Mouse (Mus musculus) kidney, adult 9 months (tissue): ENCODE measurements around the gene Slc44a5.
"Not testable (repeated sequence)": the region's sequence is repeated elsewhere in the genome, so short reads cannot be mapped to it uniquely, and the experiment has no call there.

Experiments
- DNase-seq: peaks from one replicate; pipeline ENCODE4 v3.0.0; 2022

Gene Slc44a5

DNA sequence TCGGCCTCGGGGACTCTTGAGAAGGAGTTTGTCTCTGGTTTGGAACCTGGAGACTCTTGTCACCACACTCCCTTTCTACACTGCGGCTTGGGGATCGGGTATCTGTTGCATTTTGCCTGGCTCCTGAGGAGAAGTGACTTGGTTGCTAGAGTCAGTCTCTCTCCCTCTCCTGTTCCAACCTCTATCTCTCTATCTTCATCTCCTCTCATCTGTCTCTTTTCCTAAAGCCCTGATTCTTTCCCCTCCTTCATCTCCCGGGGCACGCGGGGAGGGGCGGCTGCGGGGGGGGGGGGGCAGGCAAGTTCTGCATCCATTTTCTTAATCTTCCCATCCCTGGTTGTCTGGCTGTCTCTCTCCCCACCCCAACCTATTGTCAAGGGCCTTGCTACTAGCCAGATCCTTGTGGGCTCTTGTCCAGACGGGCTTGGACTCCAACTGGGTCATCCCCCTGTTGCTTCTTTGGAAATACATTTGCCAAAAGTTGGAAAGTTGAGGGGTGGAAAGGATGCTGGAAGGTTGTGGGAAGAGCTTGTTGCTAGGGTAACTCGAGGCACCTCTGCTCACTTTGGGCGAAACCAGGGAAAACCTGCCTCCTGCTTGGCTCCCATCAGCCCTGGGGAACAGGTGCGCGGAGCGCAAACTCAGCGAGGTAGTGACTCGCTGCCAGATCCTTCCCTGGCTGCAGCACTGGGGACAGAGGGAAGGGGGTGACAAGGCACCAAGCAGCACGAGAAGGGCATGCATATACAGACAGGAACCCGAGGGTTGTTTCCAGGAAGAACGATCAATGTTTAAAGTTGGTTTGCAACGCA lies 919 bp downstream of the Slc44a5 start:
- DNase-seq: no peak

GRCm38 (mm10) chr3:153975060-153975459 lies 1.8 kb downstream of the Slc44a5 start:
- DNase-seq: no peak

GRCm38 (mm10) chr3:153975791-153976190 lies 2.6 kb downstream of the Slc44a5 start:
- DNase-seq: no peak

DNA sequence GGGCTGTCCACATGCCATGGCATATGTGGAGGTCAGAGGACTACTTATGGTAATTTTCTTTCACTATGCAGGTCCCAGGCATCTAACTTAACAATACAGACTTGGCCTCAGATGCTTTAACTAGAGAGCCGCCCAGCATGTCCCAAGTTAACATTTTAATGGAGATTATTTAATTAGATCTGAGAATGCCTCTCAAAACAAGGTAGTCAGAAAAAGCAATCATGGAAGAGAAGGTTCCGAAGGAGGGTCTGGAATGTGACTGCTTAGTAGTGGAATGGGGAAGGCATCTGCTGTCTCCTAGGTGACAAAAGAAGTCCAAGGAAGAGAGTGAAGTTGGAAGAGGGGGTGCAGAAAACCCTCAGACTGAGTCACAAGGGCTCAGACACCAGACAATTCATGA lies 7.4 kb downstream of the Slc44a5 start:
- no peak for DNase-seq

DNA sequence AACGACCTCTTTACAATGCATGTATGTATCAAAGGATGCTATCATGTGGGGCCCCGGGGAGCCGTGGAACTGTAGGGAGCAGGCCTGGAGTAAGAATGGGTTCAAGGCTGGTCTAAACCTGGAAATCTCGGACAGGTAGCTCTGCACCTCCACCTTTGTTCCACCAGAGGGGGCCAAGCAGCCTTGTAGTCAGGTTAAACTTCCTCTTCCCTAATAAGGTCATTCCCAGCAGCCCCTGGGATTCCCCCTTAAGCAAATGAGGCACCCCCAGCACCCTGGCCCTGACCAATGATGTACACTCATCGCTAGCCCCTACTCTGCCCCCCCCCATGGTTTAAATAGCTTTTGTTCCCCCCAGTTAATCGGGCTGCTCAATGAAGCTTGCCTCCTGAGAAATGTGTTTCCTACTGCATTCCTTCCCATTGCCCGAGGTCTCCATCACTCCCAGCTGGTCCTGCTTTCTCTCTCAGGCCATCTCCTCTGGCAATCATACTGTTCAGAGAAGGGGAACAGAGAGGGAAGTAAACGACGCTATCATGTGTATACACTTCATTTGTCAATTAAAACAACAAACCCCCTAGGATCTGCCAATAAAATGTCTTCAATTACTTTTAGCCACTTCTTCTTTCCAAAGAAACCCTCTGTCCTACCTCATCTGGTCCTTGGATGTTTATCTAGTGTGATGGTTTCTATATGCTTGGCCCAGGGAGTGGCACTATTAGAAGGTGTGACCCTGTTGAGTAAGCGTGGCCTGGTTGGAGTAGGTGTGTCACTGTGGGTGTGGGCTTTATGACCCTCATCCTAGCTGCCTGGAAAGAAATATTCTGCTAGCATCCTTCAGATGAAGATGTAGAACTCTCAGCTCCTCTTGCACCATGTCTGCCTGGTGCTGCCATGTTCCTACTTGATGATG lies 11.4 kb downstream of the Slc44a5 start:
- DNase-seq: peak; percentile 42

- DNase-seq: no peak
Measured at GRCm38 (mm10) chr3:153999797-154000528, 26.7 kb downstream of the Slc44a5 start.

DNA sequence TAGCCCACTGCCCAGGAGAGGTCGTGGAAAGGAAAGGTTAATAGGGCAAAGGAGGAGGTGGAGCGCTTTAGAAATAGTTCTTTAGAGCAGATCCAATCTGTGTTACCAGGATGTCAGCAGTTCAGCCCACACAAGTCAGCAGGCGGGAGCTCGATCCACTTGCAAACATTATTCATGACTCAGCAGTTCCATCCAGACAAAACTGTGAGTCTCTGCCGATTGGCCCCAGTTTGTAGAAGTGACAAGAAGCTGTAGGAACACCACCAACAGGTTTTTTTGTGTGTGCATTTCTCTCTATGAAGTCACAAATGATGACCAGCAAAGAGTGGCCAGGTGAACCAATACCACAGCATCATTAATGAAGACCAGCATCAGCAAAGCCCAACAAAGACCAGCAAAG lies 28.1 kb downstream of the Slc44a5 start:
- no peak for DNase-seq

GRCm38 (mm10) chr3:154046876-154047275 lies 73.6 kb downstream of the Slc44a5 start:
- DNase-seq: peak; percentile 26

DNA sequence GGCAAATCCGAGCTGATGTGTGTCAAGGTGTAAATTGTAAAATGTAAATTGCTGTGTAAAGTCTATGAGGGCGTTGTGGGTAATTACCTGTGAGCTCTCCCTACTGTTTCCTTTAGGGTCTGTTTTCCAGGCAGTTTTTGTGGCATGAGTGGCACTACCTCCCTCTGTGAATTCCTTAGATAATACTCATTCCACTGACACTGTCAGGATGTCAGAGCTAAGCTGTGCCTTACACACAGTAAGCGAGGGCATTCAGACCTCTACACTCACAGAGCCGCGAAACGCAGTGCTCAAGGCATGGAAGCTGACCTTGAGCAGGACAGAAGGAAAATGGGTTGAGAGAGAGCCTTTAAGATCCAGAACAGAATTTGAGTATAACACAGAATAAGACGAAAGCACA lies 80.1 kb downstream of the Slc44a5 start:
- no peak for DNase-seq

GRCm38 (mm10) chr3:154057464-154057863 lies 84.2 kb downstream of the Slc44a5 start:
- DNase-seq: no peak

DNA sequence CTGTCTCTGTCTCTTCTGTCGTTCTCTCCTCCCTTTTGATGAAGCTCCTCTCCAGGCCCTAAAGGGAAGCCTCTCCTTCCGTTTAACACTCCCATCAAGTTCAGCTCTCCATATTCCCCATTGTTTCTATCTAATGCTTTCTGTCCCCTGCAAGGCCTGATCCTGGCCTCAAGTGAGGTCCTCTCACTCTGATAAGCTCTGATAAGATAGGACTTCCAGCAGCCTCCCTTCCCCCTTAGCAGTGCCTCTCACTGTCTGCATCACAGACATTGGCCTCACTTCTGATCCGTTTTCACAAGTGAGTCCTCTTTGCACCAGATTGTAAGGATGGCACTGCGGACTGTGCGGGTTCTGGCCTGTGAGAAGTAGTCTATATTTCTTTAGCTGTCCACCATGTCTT lies 85.0 kb downstream of the Slc44a5 start:
- DNase-seq: no peak

GRCm38 (mm10) chr3:154071989-154072388 lies 98.8 kb downstream of the Slc44a5 start:
- DNase-seq: not testable (repeated sequence)

DNA sequence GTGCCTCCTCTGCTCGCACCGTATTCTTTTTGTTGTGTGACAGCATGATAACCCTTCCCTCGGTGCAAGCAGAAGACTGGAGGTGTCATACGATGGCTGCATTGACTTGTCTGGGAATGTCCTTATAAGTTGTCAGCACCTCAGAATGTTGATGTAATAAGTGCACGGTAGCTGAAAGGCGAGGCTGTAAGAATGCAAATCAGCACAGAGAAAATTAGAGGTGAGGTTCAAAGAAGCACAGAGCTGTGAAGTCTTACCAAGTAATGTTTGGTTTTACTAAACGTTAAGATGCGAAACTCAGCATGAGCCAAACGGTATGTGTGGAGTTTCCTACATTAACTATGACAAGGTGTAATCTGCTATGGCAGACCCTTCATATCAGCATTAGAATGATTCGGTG lies 102.5 kb downstream of the Slc44a5 start:
- no peak for DNase-seq

DNA sequence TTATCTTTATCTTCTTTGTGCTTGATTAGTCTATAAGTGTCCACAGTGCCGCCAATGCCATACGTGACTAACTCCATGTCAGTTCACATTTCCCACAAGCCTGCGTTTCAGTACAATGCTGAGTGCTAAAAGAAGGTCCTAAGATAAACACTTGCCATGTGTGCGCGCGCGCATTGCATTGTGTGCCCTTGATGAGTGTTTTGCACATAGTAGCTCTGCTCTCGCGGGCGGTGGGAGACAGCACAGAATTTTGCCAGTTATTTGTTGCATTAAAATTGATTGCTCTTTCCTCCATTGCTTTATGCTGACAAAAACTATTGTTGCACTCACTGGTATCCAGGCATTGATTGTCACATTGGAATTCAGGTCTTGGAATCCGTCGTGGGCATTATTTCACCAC lies 108.5 kb downstream of the Slc44a5 start:
- DNase-seq: no peak

- no peak for DNase-seq
Measured at GRCm38 (mm10) chr3:154082241-154082640, 109.0 kb downstream of the Slc44a5 start.

DNA sequence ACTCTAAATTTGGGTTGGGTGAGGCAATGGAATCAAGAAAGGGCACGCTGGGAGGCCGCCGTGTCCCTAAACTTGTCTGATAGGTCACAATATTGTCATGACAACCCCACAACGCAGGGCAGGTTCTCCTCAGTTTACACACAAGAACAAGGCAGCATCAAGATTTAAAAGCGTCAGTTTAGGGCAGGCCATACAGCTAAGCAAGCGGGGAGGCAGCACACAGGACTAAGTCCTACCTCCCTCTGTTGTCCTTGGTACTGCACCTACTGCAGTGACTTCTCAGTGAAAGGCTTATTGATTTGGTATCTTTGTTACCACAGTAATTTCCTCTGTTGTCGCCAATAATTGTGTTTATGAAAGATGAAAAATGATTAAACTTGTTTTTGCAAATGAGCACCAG lies 109.7 kb downstream of the Slc44a5 start:
- DNase-seq: no peak

GRCm38 (mm10) chr3:154089996-154090395 lies 116.8 kb downstream of the Slc44a5 start:
- DNase-seq: no peak

- DNase-seq: no peak
Measured at GRCm38 (mm10) chr3:154091468-154092338, 118.5 kb downstream of the Slc44a5 start.

GRCm38 (mm10) chr3:154092466-154092865 lies 119.2 kb downstream of the Slc44a5 start:
- no peak for DNase-seq

DNA sequence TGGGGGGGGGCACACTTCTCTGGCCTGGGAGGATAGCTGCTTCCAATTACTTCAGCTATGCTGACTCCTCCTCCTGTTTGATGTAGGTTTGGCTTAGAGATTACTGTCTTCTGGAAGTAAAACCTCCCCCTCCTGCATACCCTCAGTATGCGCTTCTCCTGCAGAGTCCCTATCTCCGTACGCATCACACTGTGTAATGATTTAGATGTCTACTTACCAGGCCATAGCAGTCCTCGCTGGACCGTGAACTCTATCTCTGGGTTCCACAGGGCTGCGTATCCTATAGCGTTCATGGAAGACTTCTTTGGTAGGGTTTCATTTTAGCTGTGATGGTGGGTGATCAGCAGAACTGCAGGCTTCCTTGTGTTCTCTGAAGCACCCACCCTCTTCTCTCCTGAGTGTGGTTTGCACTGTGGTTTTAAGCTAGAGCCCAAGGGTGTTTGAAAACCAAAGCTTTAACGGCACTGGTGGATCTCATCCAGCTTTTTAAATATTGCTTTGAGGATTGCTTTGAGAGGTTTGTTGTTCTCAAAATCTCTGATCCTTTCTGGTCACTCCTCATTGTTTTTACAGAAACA lies 120.6 kb downstream of the Slc44a5 start:
- DNase-seq: no peak

- no peak for DNase-seq
Measured at GRCm38 (mm10) chr3:154101671-154102070, 128.4 kb downstream of the Slc44a5 start.

GRCm38 (mm10) chr3:154110528-154110927 lies 137.3 kb downstream of the Slc44a5 start:
- no peak for DNase-seq
